Mouse (Mus musculus): Measurements from ENCODE around the gene Tubgcp2. TPM values are rescaled to one million over a fixed set of nuclear protein-coding genes. Genes with fewer than 3 reads are reported as not detected.
A peak's percentile ranks its signal among the peaks of the same experiment; 100 is the strongest.

Gene Tubgcp2
- 52.6 and 58.0 TPM in 2 replicates for polyA plus RNA-seq (2015; fragmentation: Nextera tagmentation; extraction: Ambion mirVana)

GRCm38 (mm10) chr7:140036281-140037170 lies at the start of gene Tubgcp2, which contains the start of gene Zfp511:
Gene Tubgcp2, minus strand, starts transcription at chr7:140036669.
Gene Zfp511, plus strand, starts transcription at chr7:140036391.
- peak; percentile 99 for ATAC-seq (replicated peaks; ENCODE audit: low FRiP score)
- H3K4me1 ChIP-seq: peaks cover 21% of the 10 kb centered on the region
- under 1% methylated on average over 66 of the region's 69 CpGs for WGBS
- peak within 1 kb of the TSS; percentile 89 for H3K9ac ChIP-seq
- H3K9me3 ChIP-seq (replicated peaks): no peaks in the 10 kb centered on the region
- H3K27ac ChIP-seq: peak within 1 kb of the TSS; percentile 95
- H3K4me3 ChIP-seq (replicated peaks): peak within 1 kb of the TSS; percentile 91
- H3K36me3 ChIP-seq: peaks cover 37% of the 10 kb centered on the region
- peak within 1 kb of the TSS; percentile 82 for H3K4me2 ChIP-seq
- no peaks in the 10 kb centered on the region for H3K27me3 ChIP-seq

GRCm38 (mm10) chr7:140082242-140082678 lies 45.8 kb upstream of the Tubgcp2 start, which contains the start of gene Caly:
Gene Caly, minus strand, starts transcription at chr7:140082548.
- Histone ChIP-seq H3K4me3 (replicated peaks) (0 out of 2 replicates have a peak within 1 kb of the TSS, but pooled peaks have one; percentile 19), H3K36me3 (no peaks in the 10 kb centered on the region), H3K27me3 (peaks cover 50% of the 10 kb centered on the region), H3K9me3 (replicated peaks) (no peaks in the 10 kb centered on the region), H3K9ac (no peak within 1 kb of the TSS), H3K4me1 (peaks cover 21% of the 10 kb centered on the region), H3K27ac (no peak within 1 kb of the TSS), H3K4me2 (0 out of 2 replicates have a peak within 1 kb of the TSS, but pooled peaks have one; percentile 5)
- WGBS: 5% methylated on average over 18 of the region's 18 CpGs
- ATAC-seq (replicated peaks; ENCODE audit: low FRiP score): peak; percentile 66

- Histone ChIP-seq H3K27ac (no peak overlapping the region), H3K4me3 (replicated peaks) (peak overlapping the region; percentile 19; the same call in 1 of the 2 replicates), H3K36me3 (no peaks in the 10 kb centered on the region), H3K9me3 (replicated peaks) (no peaks in the 10 kb centered on the region), H3K27me3 (peaks cover 52% of the 10 kb centered on the region), H3K9ac (no peak overlapping the region), H3K4me2 (no peak overlapping the region), H3K4me1 (peaks cover 21% of the 10 kb centered on the region)
- ATAC-seq (replicated peaks; ENCODE audit: low FRiP score): peak; percentile 50; the same call in 1 of the 2 replicates
- 13% methylated on average over 20 of the region's 20 CpGs for WGBS
Measured at GRCm38 (mm10) chr7:140081408-140082241, 45.2 kb upstream of the Tubgcp2 start.

- Histone ChIP-seq H3K4me1 (peaks cover 21% of the 10 kb centered on the region), H3K4me2 (peak overlapping the region; percentile 50), H3K9me3 (replicated peaks) (no peaks in the 10 kb centered on the region), H3K27me3 (peaks cover 54% of the 10 kb centered on the region), H3K4me3 (replicated peaks) (peak overlapping the region; percentile 19), H3K9ac (no peak overlapping the region), H3K27ac (no peak overlapping the region), H3K36me3 (no peaks in the 10 kb centered on the region)
- peak; percentile 68 for ATAC-seq (replicated peaks; ENCODE audit: low FRiP score)
- 4% methylated on average over 24 of the region's 24 CpGs for WGBS
Measured at GRCm38 (mm10) chr7:140080503-140081156, 44.2 kb upstream of the Tubgcp2 start.

GRCm38 (mm10) chr7:140078711-140079110 lies 42.2 kb upstream of the Tubgcp2 start:
- H3K36me3 ChIP-seq: no peaks in the 10 kb centered on the region
- no peak overlapping the region for H3K9ac ChIP-seq
- H3K27ac ChIP-seq: no peak overlapping the region
- no peak for ATAC-seq (replicated peaks; ENCODE audit: low FRiP score)
- 4% methylated on average over 5 of the region's 5 CpGs for WGBS
- H3K27me3 ChIP-seq: peaks cover 57% of the 10 kb centered on the region
- H3K4me2 ChIP-seq: no peak overlapping the region
- no peaks in the 10 kb centered on the region for H3K9me3 ChIP-seq (replicated peaks)
- peaks cover 21% of the 10 kb centered on the region for H3K4me1 ChIP-seq
- H3K4me3 ChIP-seq (replicated peaks): no peak overlapping the region

GRCm38 (mm10) chr7:140077698-140078097 lies 41.2 kb upstream of the Tubgcp2 start:
- Histone ChIP-seq H3K9me3 (replicated peaks) (no peaks in the 10 kb centered on the region), H3K27me3 (peaks cover 60% of the 10 kb centered on the region), H3K4me3 (replicated peaks) (no peak overlapping the region), H3K4me2 (no peak overlapping the region), H3K36me3 (no peaks in the 10 kb centered on the region), H3K27ac (no peak overlapping the region), H3K4me1 (peaks cover 21% of the 10 kb centered on the region), H3K9ac (no peak overlapping the region)
- 78% methylated on average over 6 of the region's 6 CpGs for whole genome bisulfite sequencing
- no peak for ATAC-seq (replicated peaks; ENCODE audit: low FRiP score)

GRCm38 (mm10) chr7:140070042-140070711 lies 33.7 kb upstream of the Tubgcp2 start:
- Histone ChIP-seq H3K9ac (peak overlapping the region; percentile 42; the same call in 1 of the 2 replicates), H3K4me3 (replicated peaks) (peak overlapping the region; percentile 36), H3K4me1 (peaks cover 8% of the 10 kb centered on the region; the same call in 1 of the 2 replicates), H3K4me2 (peak overlapping the region; percentile 62), H3K27me3 (peaks cover 23% of the 10 kb centered on the region; the same call in 1 of the 2 replicates), H3K36me3 (no peaks in the 10 kb centered on the region), H3K9me3 (replicated peaks) (no peaks in the 10 kb centered on the region), H3K27ac (no peak overlapping the region)
- ATAC-seq (replicated peaks; ENCODE audit: low FRiP score): no peak
- 36% methylated on average over 39 of the region's 39 CpGs for WGBS

GRCm38 (mm10) chr7:140067397-140067796 lies 30.9 kb upstream of the Tubgcp2 start:
- H3K36me3 ChIP-seq: no peaks in the 10 kb centered on the region
- 58% methylated on average over 6 of the region's 6 CpGs for WGBS
- no peak for ATAC-seq (replicated peaks; ENCODE audit: low FRiP score)
- H3K27me3 ChIP-seq: peaks cover 39% of the 10 kb centered on the region
- peaks cover 8% of the 10 kb centered on the region; the same call in 1 of the 2 replicates for H3K4me1 ChIP-seq
- no peak overlapping the region for H3K4me3 ChIP-seq (replicated peaks)
- no peak overlapping the region for H3K9ac ChIP-seq
- no peaks in the 10 kb centered on the region for H3K9me3 ChIP-seq (replicated peaks)
- no peak overlapping the region for H3K4me2 ChIP-seq
- H3K27ac ChIP-seq: no peak overlapping the region

GRCm38 (mm10) chr7:140063092-140063491 lies 26.6 kb upstream of the Tubgcp2 start:
- Histone ChIP-seq H3K4me2 (no peak overlapping the region), H3K36me3 (no peaks in the 10 kb centered on the region), H3K27ac (no peak overlapping the region), H3K9me3 (replicated peaks) (no peaks in the 10 kb centered on the region), H3K4me3 (replicated peaks) (no peak overlapping the region), H3K4me1 (peaks cover 24% of the 10 kb centered on the region), H3K9ac (no peak overlapping the region), H3K27me3 (peaks cover 65% of the 10 kb centered on the region)
- ATAC-seq (replicated peaks; ENCODE audit: low FRiP score): no peak
- WGBS: 18% methylated on average over 7 of the region's 7 CpGs

GRCm38 (mm10) chr7:140062307-140062706 lies 25.8 kb upstream of the Tubgcp2 start:
- 16% methylated on average over 11 of the region's 11 CpGs for WGBS
- Histone ChIP-seq H3K9me3 (replicated peaks) (no peaks in the 10 kb centered on the region), H3K27me3 (peaks cover 73% of the 10 kb centered on the region), H3K4me1 (peaks cover 31% of the 10 kb centered on the region), H3K36me3 (no peaks in the 10 kb centered on the region), H3K4me3 (replicated peaks) (no peak overlapping the region), H3K9ac (no peak overlapping the region), H3K27ac (no peak overlapping the region), H3K4me2 (no peak overlapping the region)
- ATAC-seq (replicated peaks; ENCODE audit: low FRiP score): no peak

GRCm38 (mm10) chr7:140061832-140062130 lies 25.3 kb upstream of the Tubgcp2 start:
- H3K4me3 ChIP-seq (replicated peaks): peak overlapping the region; percentile 46

More at GRCm38 (mm10) chr7:140061832-140062130, 25.3 kb upstream of the Tubgcp2 start:
- H3K27me3 ChIP-seq: peaks cover 78% of the 10 kb centered on the region
- H3K9me3 ChIP-seq (replicated peaks): no peaks in the 10 kb centered on the region
- 0 out of 2 replicates have a peak overlapping the region, but pooled peaks have one; percentile 39 for H3K9ac ChIP-seq
- peaks cover 31% of the 10 kb centered on the region for H3K4me1 ChIP-seq
- no peaks in the 10 kb centered on the region for H3K36me3 ChIP-seq
- H3K4me2 ChIP-seq: peak overlapping the region; percentile 88
- H3K27ac ChIP-seq: no peak overlapping the region
- WGBS: 3% methylated on average over 6 of the region's 6 CpGs
- ATAC-seq (replicated peaks; ENCODE audit: low FRiP score): 0 out of 2 replicates have a peak, but pooled peaks have one; percentile 16
